Mouse (Mus musculus) inflammation-experienced regulatory T-cells, adult 6 months (primary cell): ENCODE measurements around the gene Mtrf1. TPM values are rescaled to one million over a fixed set of nuclear protein-coding genes. Genes with fewer than 3 reads are reported as not detected.
"Not testable (repeated sequence)": the region's sequence is repeated elsewhere in the genome, so short reads cannot be mapped to it uniquely, and the experiment has no call there.

Experiments
- ATAC-seq: one replicate; pipeline ENCODE4 v1.8.0; 2017
- polyA plus RNA-seq, 3 experiments: library from polyadenylated mRNA; unstranded; fragments of 100-300 nt; shearing (Covaris generic); gene quantifications; one replicate each; pipeline ENCODE4 v1.2.1; 2017

The Mtrf1 gene
- polyA plus RNA-seq, 3 experiments from 2014 or later, result 6.1 to 7.3 (median 7.1) TPM

GRCm38 (mm10) chr14:79445055-79445620, 47.6 kb downstream of the Mtrf1 start:
- no peak for ATAC-seq

DNA sequence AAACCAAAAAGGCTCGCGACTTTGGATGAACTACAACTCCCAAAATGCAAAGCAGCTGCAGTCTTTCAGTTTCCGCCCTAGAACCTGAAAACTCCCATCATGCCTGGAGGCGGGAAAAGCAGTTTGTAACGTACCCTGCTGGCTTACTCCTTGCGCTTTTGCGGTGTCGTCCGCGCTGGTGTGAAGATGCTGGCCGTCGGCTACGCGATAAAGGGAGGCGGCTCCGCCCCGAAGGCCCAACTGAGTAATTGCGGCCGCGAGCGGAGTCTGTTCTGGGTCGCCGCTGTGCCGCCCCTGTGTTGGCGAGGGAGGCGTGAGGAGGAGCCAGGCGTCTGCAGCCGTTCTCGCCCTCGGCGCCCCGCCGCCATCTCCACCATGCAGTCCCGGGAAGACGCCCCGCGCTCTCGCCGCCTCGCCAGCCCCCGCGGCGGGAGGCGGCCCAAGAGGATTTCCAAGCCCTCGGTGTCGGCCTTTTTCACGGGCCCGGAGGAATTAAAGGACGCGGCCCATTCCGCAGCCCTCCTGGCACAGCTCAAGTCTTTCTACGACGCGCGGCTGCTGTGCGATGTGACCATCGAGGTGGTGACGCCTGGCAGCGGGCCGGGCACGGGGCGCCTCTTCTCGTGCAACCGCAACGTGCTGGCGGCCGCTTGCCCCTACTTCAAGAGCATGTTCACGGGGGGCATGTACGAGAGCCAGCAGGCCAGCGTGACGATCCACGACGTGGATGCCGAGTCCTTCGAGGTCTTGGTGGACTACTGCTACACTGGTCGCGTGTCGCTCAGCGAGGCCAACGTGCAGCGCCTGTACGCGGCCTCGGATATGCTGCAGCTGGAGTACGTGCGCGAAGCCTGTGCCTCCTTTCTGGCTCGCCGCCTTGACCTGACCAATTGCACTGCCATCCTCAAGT, 54.4 kb downstream of the Mtrf1 start, which contains the start of gene Kbtbd6:
Kbtbd6 (plus strand) TSS at position 155 of the 910 bp plus-strand sequence.
- peak; percentile 100 for ATAC-seq

- ATAC-seq, result not testable (repeated sequence)
These were observed 55.0 kb downstream of the Mtrf1 start for GRCm38 (mm10) chr14:79452591-79452934.

GRCm38 (mm10) chr14:79460401-79460800, 62.8 kb downstream of the Mtrf1 start:
- no peak for ATAC-seq

DNA sequence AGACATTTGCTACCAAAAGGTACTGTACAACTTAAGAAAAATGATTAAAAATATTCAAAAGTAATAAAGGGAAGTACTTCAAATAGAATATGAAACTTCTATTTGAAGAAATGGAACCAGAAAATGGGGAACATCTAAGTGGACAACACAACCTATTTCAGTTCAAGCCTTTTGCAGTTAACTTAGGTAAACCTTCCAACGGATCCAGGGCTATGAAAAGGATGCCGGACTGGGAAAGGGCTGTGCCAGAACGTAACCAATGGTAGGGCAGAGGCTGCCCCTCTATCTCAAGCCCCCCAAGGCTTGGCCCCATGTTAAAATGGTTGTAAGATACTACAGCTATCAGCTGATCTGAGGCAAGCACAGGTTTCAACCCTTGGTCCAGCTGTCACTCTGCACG, 63.4 kb downstream of the Mtrf1 start:
- no peak for ATAC-seq

GRCm38 (mm10) chr14:79465623-79466022, 68.1 kb downstream of the Mtrf1 start:
- no peak for ATAC-seq

GRCm38 (mm10) chr14:79467621-79468020, 70.0 kb downstream of the Mtrf1 start:
- peak; percentile 46 for ATAC-seq

Other genes starting within 250 kb of the Mtrf1 start
- under 1 TPM in 1 of 3 experiments, not detected in 2; 0.31 TPM for gene Zfp957, start 150.4 kb upstream of the Mtrf1 start, polyA plus RNA-seq
- gene Rgcc, start 96.1 kb upstream of the Mtrf1 start, polyA plus RNA-seq, result 10 to 100 TPM; 31.1 to 35.0 (median 32.7) TPM
- gene Naa16, start 7.0 kb upstream of the Mtrf1 start, polyA plus RNA-seq, result 10 to 100 TPM; 55.1 to 68.9 (median 63.2) TPM
- 1 to 10 TPM; 1.3 to 1.9 (median 1.6) TPM for gene Kbtbd7, start 28.7 kb downstream of the Mtrf1 start, polyA plus RNA-seq
- gene Kbtbd6, start 54.1 kb downstream of the Mtrf1 start, polyA plus RNA-seq, result under 1 TPM in 1 of 3 experiments, not detected in 2; 0.92 TPM
- 100 to 1,000 TPM; 128 to 177 (median 141) TPM for gene Elf1, start 83.4 kb downstream of the Mtrf1 start, polyA plus RNA-seq
- gene Wbp4, start 83.7 kb downstream of the Mtrf1 start, polyA plus RNA-seq, result 10 to 100 TPM; 28.3 to 31.3 (median 30.8) TPM
- 100 to 1,000 TPM; 131 to 226 (median 153) TPM for gene Sugt1, start 189.9 kb downstream of the Mtrf1 start, polyA plus RNA-seq